Mouse (Mus musculus) testis, adult 2 months (tissue): Measurements from ENCODE around the gene Siah2. TPM values are rescaled to one million over a fixed set of nuclear protein-coding genes. Genes with fewer than 3 reads are reported as not detected.
A peak's percentile ranks its signal among the peaks of the same experiment; 100 is the strongest.

Experiments used
- H3K27ac ChIP-seq: fragments of 200-500 bp; 2 replicates; pipeline ENCODE4 v1.5.1; 2012; ENCODE audit warnings: low read depth, low read length; ENCODE audit not compliant: control insufficient read depth, insufficient read depth
- H3K27me3 ChIP-seq: fragments of 200-500 bp; 2 replicates; pipeline ENCODE4 v1.6.1; 2012; ENCODE audit warnings: mild to moderate bottlenecking, low read length, moderate library complexity; ENCODE audit not compliant: control insufficient read depth, insufficient read depth
- H3K36me3 ChIP-seq: fragments of 200-500 bp; 2 replicates; pipeline ENCODE4 v1.6.1; 2012; ENCODE audit warnings: mild to moderate bottlenecking, low read length; ENCODE audit not compliant: control insufficient read depth, insufficient read depth
- H3K4me1 ChIP-seq: fragments of 200-500 bp; 2 replicates; pipeline ENCODE4 v1.6.1; 2012; ENCODE audit warnings: low read length; ENCODE audit not compliant: control insufficient read depth, insufficient read depth
- H3K4me3 ChIP-seq: fragments of 200-500 bp; 2 replicates; pipeline ENCODE4 v1.5.1; 2012; ENCODE audit warnings: low read depth, mild to moderate bottlenecking, low read length, moderate library complexity, mixed read lengths; ENCODE audit not compliant: control insufficient read depth
- CTCF ChIP-seq: fragments of 200-500 bp; IDR thresholded peaks from 2 replicates; pipeline ENCODE4 v1.5.1; 2012; ENCODE audit warnings: low read depth, mild to moderate bottlenecking, inconsistent platforms, low read length, moderate library complexity; ENCODE audit not compliant: control insufficient read depth, insufficient read depth, insufficient replicate concordance
- POLR2A ChIP-seq: fragments of 200-500 bp; IDR thresholded peaks from 2 replicates; pipeline ENCODE4 v1.6.1; 2012; ENCODE audit warnings: low read depth, mild to moderate bottlenecking, inconsistent platforms, low read length, moderate library complexity; ENCODE audit not compliant: control insufficient read depth
- polyA plus RNA-seq: library from polyadenylated mRNA; depleted of rRNA; stranded (reverse); fragments of >200 nt; gene quantifications from 2 replicates; pipeline ENCODE4 v1.2.3, GENCODE M21; 2012

The Siah2 gene
- polyA plus RNA-seq, 1 experiment: 136 TPM

- H3K36me3 ChIP-seq: no peaks in the 10 kb centered on the region
- H3K27me3 ChIP-seq: no peaks in the 10 kb centered on the region
- H3K4me3 ChIP-seq: no peak overlapping the region
- TF ChIP-seq CTCF (no peak), POLR2A (no peak)
- peaks cover 5% of the 10 kb centered on the region for H3K4me1 ChIP-seq
- H3K27ac ChIP-seq: 0 out of 2 replicates have a peak overlapping the region, but pooled peaks have one; percentile 19
Measured at GRCm38 (mm10) chr3:58671616-58672250, 20.5 kb downstream of the Siah2 start.

- Histone ChIP-seq H3K4me3 (no peak overlapping the region), H3K4me1 (peaks cover 5% of the 10 kb centered on the region; the same call in 1 of the 2 replicates), H3K27me3 (no peaks in the 10 kb centered on the region), H3K36me3 (no peaks in the 10 kb centered on the region), H3K27ac (no peak overlapping the region)
- TF ChIP-seq POLR2A (no peak), CTCF (no peak)
Measured at GRCm38 (mm10) chr3:58663970-58664369, 28.2 kb downstream of the Siah2 start.

GRCm38 (mm10) chr3:58660636-58661035, 31.6 kb downstream of the Siah2 start:
- TF ChIP-seq CTCF: no peak
- no peak for TF ChIP-seq POLR2A
- Histone ChIP-seq H3K27ac (no peak overlapping the region), H3K36me3 (no peaks in the 10 kb centered on the region), H3K27me3 (no peaks in the 10 kb centered on the region), H3K4me1 (no peaks in the 10 kb centered on the region; the same call in 1 of the 2 replicates), H3K4me3 (no peak overlapping the region)

GRCm38 (mm10) chr3:58657356-58657755, 34.8 kb downstream of the Siah2 start:
- H3K36me3 ChIP-seq: no peaks in the 10 kb centered on the region
- H3K4me1 ChIP-seq: peaks cover 2% of the 10 kb centered on the region; the same call in 1 of the 2 replicates
- H3K4me3 ChIP-seq: no peak overlapping the region
- no peak overlapping the region for H3K27ac ChIP-seq
- TF ChIP-seq CTCF (peak; percentile 53; the same call in 1 of the 2 replicates), POLR2A (no peak)
- no peaks in the 10 kb centered on the region for H3K27me3 ChIP-seq

- peaks cover 2% of the 10 kb centered on the region; the same call in 1 of the 2 replicates for H3K4me1 ChIP-seq
- no peak overlapping the region for H3K4me3 ChIP-seq
- no peak overlapping the region for H3K27ac ChIP-seq
- no peaks in the 10 kb centered on the region for H3K27me3 ChIP-seq
- TF ChIP-seq CTCF: peak; percentile 5; the same call in 1 of the 2 replicates
- TF ChIP-seq POLR2A: no peak
- H3K36me3 ChIP-seq: no peaks in the 10 kb centered on the region
Measured at GRCm38 (mm10) chr3:58655362-58656130, 36.7 kb downstream of the Siah2 start.

- no peak for TF ChIP-seq CTCF
- TF ChIP-seq POLR2A: no peak
- H3K36me3 ChIP-seq: no peaks in the 10 kb centered on the region
- H3K4me3 ChIP-seq: no peak overlapping the region
- H3K4me1 ChIP-seq: peaks cover 2% of the 10 kb centered on the region; the same call in 1 of the 2 replicates
- H3K27me3 ChIP-seq: no peaks in the 10 kb centered on the region
- no peak overlapping the region for H3K27ac ChIP-seq
Measured at GRCm38 (mm10) chr3:58653907-58654306, 38.3 kb downstream of the Siah2 start.

- Histone ChIP-seq H3K27me3 (no peaks in the 10 kb centered on the region), H3K4me1 (no peaks in the 10 kb centered on the region), H3K27ac (no peak overlapping the region), H3K36me3 (no peaks in the 10 kb centered on the region), H3K4me3 (no peak overlapping the region)
- no peak for TF ChIP-seq CTCF
- no peak for TF ChIP-seq POLR2A
Measured at GRCm38 (mm10) chr3:58650328-58650727, 41.9 kb downstream of the Siah2 start.

GRCm38 (mm10) chr3:58647179-58647578, 45.0 kb downstream of the Siah2 start:
- no peaks in the 10 kb centered on the region for H3K4me1 ChIP-seq
- H3K27me3 ChIP-seq: no peaks in the 10 kb centered on the region
- TF ChIP-seq POLR2A (no peak), CTCF (no peak)

More at GRCm38 (mm10) chr3:58647179-58647578, 45.0 kb downstream of the Siah2 start:
- no peak overlapping the region for H3K27ac ChIP-seq
- no peaks in the 10 kb centered on the region for H3K36me3 ChIP-seq
- no peak overlapping the region for H3K4me3 ChIP-seq
